Mouse (Mus musculus) G1E (cell line): ENCODE measurements at regions not wholly inside any gene's neighbourhood (a gene's known extent, or its start where the extent isn't known, plus 50 kb on each side); places are given as distances from the start of the nearest gene placed in this dataset.

Source experiments
- CTCF ChIP-seq: IDR thresholded peaks from 2 replicates; pipeline ENCODE4 v1.5.1; 2012; ENCODE audit warnings: low read depth, low read length, inconsistent platforms, mixed read lengths
- GATA2 ChIP-seq: IDR thresholded peaks from 2 replicates; pipeline ENCODE4 v1.6.1; 2012; ENCODE audit warnings: low read depth, low read length, inconsistent platforms, borderline replicate concordance
- POLR2AphosphoS5 ChIP-seq: IDR thresholded peaks from 2 replicates; pipeline ENCODE4 v1.6.1; 2012; ENCODE audit warnings: low read depth, low read length, inconsistent platforms; ENCODE audit not compliant: insufficient replicate concordance

DNA sequence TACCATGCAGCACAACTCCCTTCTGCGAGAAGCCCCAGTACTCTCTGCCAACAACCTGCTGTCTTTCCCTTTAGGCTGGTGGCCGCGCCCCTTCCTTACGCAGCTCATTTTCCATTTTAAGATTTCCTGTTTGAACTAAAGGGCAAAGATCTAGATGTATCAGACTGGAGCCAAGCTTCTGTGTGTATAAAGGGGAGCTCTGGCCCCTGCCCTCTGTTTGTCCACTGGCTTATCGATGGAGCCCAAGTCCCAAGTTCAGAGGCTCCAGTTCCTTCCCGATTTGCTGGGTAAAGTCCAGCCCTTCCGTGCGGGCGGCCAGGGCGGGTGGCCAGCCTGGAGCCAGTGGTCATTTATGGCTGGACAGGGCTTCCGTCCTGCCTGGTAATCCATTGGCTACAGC, 72.6 kb upstream of the Klf4 start:
- no peak for TF ChIP-seq CTCF
- no peak for TF ChIP-seq POLR2AphosphoS5
- TF ChIP-seq GATA2, result no peak
